Comparison of ENCODE assay signal across 22 mouse cellular contexts in genomic region chr15:102152646-102153045, GRCm38 (mm10). TPM values are rescaled to one million over a fixed set of nuclear protein-coding genes. Genes with fewer than 3 reads are reported as not detected.
A peak's percentile ranks its signal among the peaks of the same experiment; 100 is the strongest.
DNase-seq lines count a peak whose midpoint lies in the region; ATAC-seq and TF ChIP-seq lines count a peak whose summit lies in the region.
"Had no signal": no experiment of that assay in that cellular context is flagged by ENCODE, and none has a peak within 500 bp of the region (broad histone marks: within the 10 kb centered on the region; RNA-seq: fewer than 3 reads in every experiment).

No protein-coding gene starts in this region.

- no peak overlapping the region for H3K4me2 ChIP-seq in hindbrain, embryonic 11.5 days (replicated peaks; ENCODE audit: low read depth, low read length)
- no peak overlapping the region for H3K4me2 ChIP-seq in hindbrain, embryonic 16.5 days (ENCODE audit: low read length)
- H3K4me2 ChIP-seq in CH12.LX (ENCODE audit: insufficient read depth, low read depth, poor library complexity, severe bottlenecking), result no peak overlapping the region
- H3K4me2 ChIP-seq in limb, embryonic 11.5 days (ENCODE audit: low read depth, severe bottlenecking), result no peak overlapping the region
- H3K4me2 ChIP-seq: embryonic facial prominence, embryonic 15.5 days; hindbrain, embryonic 12.5 days; limb, embryonic 13.5 days had no signal

- WGBS in hindbrain, embryonic 11.5 days, result 24% methylated on average over 4 of the region's 4 CpGs
- whole genome bisulfite sequencing in hindbrain, embryonic 16.5 days, result 22% methylated on average over 4 of the region's 4 CpGs
- WGBS in limb, embryonic 11.5 days, result 35% methylated on average over 4 of the region's 4 CpGs

- no peak for TF ChIP-seq POLR2A in CH12.LX (IDR thresholded peaks at IDR 0.05; ENCODE audit: low read depth, low read length)

- no peaks in the 10 kb centered on the region for H3K36me3 ChIP-seq in hindbrain, embryonic 11.5 days (ENCODE audit: control insufficient read depth, insufficient read depth, low read length)
- H3K36me3 ChIP-seq in hindbrain, embryonic 16.5 days (ENCODE audit: control insufficient read depth, insufficient read depth, low read length), result no peaks in the 10 kb centered on the region
- H3K36me3 ChIP-seq in CH12.LX (replicated peaks in 1 of 2; ENCODE audit: control insufficient read depth in 1 of 2, insufficient read depth in 1 of 2, low read length in 1 of 2), result peaks cover 3 to 32% of the 10 kb centered on the region in 2 experiments
- no peaks in the 10 kb centered on the region for H3K36me3 ChIP-seq in limb, embryonic 11.5 days (ENCODE audit: control insufficient read depth, insufficient read depth, low read length)
- H3K36me3 ChIP-seq: embryonic facial prominence, embryonic 15.5 days; hindbrain, embryonic 12.5 days; limb, embryonic 13.5 days had no signal

- TF ChIP-seq RAD21 in CH12.LX (IDR thresholded peaks at IDR 0.05; ENCODE audit: low read depth, low read length), result no peak

- in situ Hi-C loops in CH12.LX (cut with MboI; ENCODE audit: low pct_ligation_motif_present, low pct_unique_long_range_greater_than_20kb, low sequenced_read_pairs), result no loop called here

- H3K27me3 ChIP-seq in hindbrain, embryonic 11.5 days (ENCODE audit: control insufficient read depth, insufficient read depth, low read length), result no peaks in the 10 kb centered on the region
- no peaks in the 10 kb centered on the region for H3K27me3 ChIP-seq in hindbrain, embryonic 16.5 days (replicated peaks; ENCODE audit: control insufficient read depth, insufficient read depth, low read length)
- H3K27me3 ChIP-seq in CH12.LX (replicated peaks), result peaks cover 3% of the 10 kb centered on the region
- H3K27me3 ChIP-seq in limb, embryonic 11.5 days (ENCODE audit: control insufficient read depth, insufficient read depth, low read length), result no peaks in the 10 kb centered on the region
- H3K27me3 ChIP-seq: embryonic facial prominence, embryonic 15.5 days; hindbrain, embryonic 12.5 days; limb, embryonic 13.5 days had no signal

- TF ChIP-seq EP300 in CH12.LX (IDR thresholded peaks at IDR 0.05; ENCODE audit: low read length), result no peak

- no peaks in the 10 kb centered on the region for H3K9me3 ChIP-seq in hindbrain, embryonic 11.5 days (ENCODE audit: control insufficient read depth, low read length)
- H3K9me3 ChIP-seq in hindbrain, embryonic 16.5 days (ENCODE audit: control insufficient read depth, low read length), result no peaks in the 10 kb centered on the region
- no peaks in the 10 kb centered on the region for H3K9me3 ChIP-seq in CH12.LX (replicated peaks; ENCODE audit: low read length)
- no peaks in the 10 kb centered on the region for H3K9me3 ChIP-seq in limb, embryonic 11.5 days (ENCODE audit: control insufficient read depth, low read length)
- H3K9me3 ChIP-seq: embryonic facial prominence, embryonic 15.5 days; hindbrain, embryonic 12.5 days; limb, embryonic 13.5 days had no signal

- H3K4me3 ChIP-seq in hindbrain, embryonic 11.5 days (ENCODE audit: low read depth, low read length), result no peak overlapping the region
- no peak overlapping the region for H3K4me3 ChIP-seq in hindbrain, embryonic 16.5 days (ENCODE audit: low read length)
- no peak overlapping the region for H3K4me3 ChIP-seq in CH12.LX (replicated peaks in 1 of 3; ENCODE audit: low read depth in 2 of 3, low read length in 2 of 3, poor library complexity in 1 of 3)
- no peak overlapping the region for H3K4me3 ChIP-seq in limb, embryonic 11.5 days (ENCODE audit: low read depth, low read length)
- H3K4me3 ChIP-seq: embryonic facial prominence, embryonic 15.5 days; hindbrain, embryonic 12.5 days; limb, embryonic 13.5 days had no signal

- peak; percentile 18 for DNase-seq in hindbrain, embryonic 11.5 days (ENCODE audit: low spot score)
- DNase-seq in CH12.LX (ENCODE audit: extremely low read depth), result no peak
- peak; percentile 81 for DNase-seq in embryo, embryonic 10 days (ENCODE audit: low spot score)
- DNase-seq in limb, embryonic 11.5 days (ENCODE audit: low spot score), result no peak
- DNase-seq in urinary bladder, postnatal 36 days (ENCODE audit: low spot score in 2 of 2), result no peak
- no peak for DNase-seq in left cerebral cortex, adult 18-20 months (ENCODE audit: low spot score in 2 of 2)
- DNase-seq: adrenal gland, adult 8-10 months; B cell, adult 2 months; cerebellum, adult 9-10 months; gastrocnemius, postnatal 25 days; kidney, postnatal 4 days; layer of hippocampus, adult 9-11 months; right cerebral cortex, postnatal 14 days; spleen, adult 18-20 months; thymus, postnatal 36 days had no signal

- no peaks in the 10 kb centered on the region; the same call in 1 of the 2 replicates for H3K4me1 ChIP-seq in hindbrain, embryonic 11.5 days (replicated peaks; ENCODE audit: control insufficient read depth, insufficient read depth, low read length)
- peaks cover 5% of the 10 kb centered on the region for H3K4me1 ChIP-seq in hindbrain, embryonic 16.5 days (ENCODE audit: control insufficient read depth, insufficient read depth, low read depth, low read length)
- peaks cover 24 to 35% of the 10 kb centered on the region in 2 experiments for H3K4me1 ChIP-seq in CH12.LX (ENCODE audit: control insufficient read depth in 1 of 2, insufficient read depth in 2 of 2)
- H3K4me1 ChIP-seq in limb, embryonic 11.5 days (ENCODE audit: control insufficient read depth, insufficient read depth, low read length), result peaks cover 12% of the 10 kb centered on the region

- no peak for TF ChIP-seq CTCF in CH12.LX (conservative IDR thresholded peaks at IDR 0.05 in 1 of 2, IDR thresholded peaks at IDR 0.05 in 1 of 2; ENCODE audit: low read depth in 2 of 2, low read length in 2 of 2)

- no peak overlapping the region for H3K9ac ChIP-seq in hindbrain, embryonic 11.5 days (ENCODE audit: low read depth, low read length)
- no peak overlapping the region for H3K9ac ChIP-seq in hindbrain, embryonic 16.5 days (ENCODE audit: low read depth, low read length)
- H3K9ac ChIP-seq in CH12.LX (ENCODE audit: insufficient read depth, low read depth), result no peak overlapping the region
- H3K9ac ChIP-seq in limb, embryonic 11.5 days (ENCODE audit: low read length), result no peak overlapping the region
- H3K9ac ChIP-seq: embryonic facial prominence, embryonic 15.5 days; hindbrain, embryonic 12.5 days; limb, embryonic 13.5 days had no signal

- dilution Hi-C loops in CH12.LX (cut with MboI; ENCODE audit: extremely low pct_ligation_motif_present, extremely low pct_unique_long_range_greater_than_20kb, low sequenced_read_pairs), result no loop called here

- ATAC-seq in hindbrain, embryonic 11.5 days (ENCODE audit: low FRiP score), result no peak
- ATAC-seq in hindbrain, embryonic 16.5 days, result no peak
- ATAC-seq in limb, embryonic 11.5 days (ENCODE audit: insufficient number of reproducible peaks, low FRiP score, low TSS enrichment, low read depth), result no peak

- H3K27ac ChIP-seq in hindbrain, embryonic 11.5 days (ENCODE audit: low read depth, low read length), result no peak overlapping the region
- no peak overlapping the region for H3K27ac ChIP-seq in hindbrain, embryonic 16.5 days (ENCODE audit: low read depth, low read length)
- H3K27ac ChIP-seq in CH12.LX (ENCODE audit: insufficient read depth, low read depth), result no peak overlapping the region
- peak overlapping the region; percentile 30; the same call in 1 of the 2 replicates for H3K27ac ChIP-seq in limb, embryonic 11.5 days (replicated peaks; ENCODE audit: low read depth, low read length)
- H3K27ac ChIP-seq: embryonic facial prominence, embryonic 15.5 days; hindbrain, embryonic 12.5 days; limb, embryonic 13.5 days had no signal

- H3K79me2 ChIP-seq in CH12.LX (replicated peaks; ENCODE audit: control insufficient read depth, extremely low read depth, insufficient read depth, poor library complexity, severe bottlenecking), result no peaks in the 10 kb centered on the region

RNA-seq across cellular contexts. Expression of gene Soat2, which starts 2.3 kb away (rescaled TPM):
- 0.13 and 0.17 TPM in 2 replicates for polyA plus RNA-seq in hindbrain, embryonic 11.5 days (2014; fragmentation: Nextera tagmentation; extraction: Ambion mirVana)
- polyA plus RNA-seq in hindbrain, embryonic 16.5 days (2015; fragmentation: Nextera tagmentation; extraction: Ambion mirVana), result not detected in 2 replicates
- 3.7 and 10.4 TPM in 2 replicates for total RNA-seq in CH12.LX (2012; rRNA removed)
- total RNA-seq in CH12.LX (2014; rRNA removed), result 0.09 and 0.28 TPM in 2 replicates
- polyA plus RNA-seq in CH12.LX (2012; ENCODE audit: insufficient read length, low read depth), result 0.56 and 0.65 TPM in 2 replicates
- polyA plus RNA-seq in limb, embryonic 11.5 days (2014; fragmentation: Nextera tagmentation; extraction: Ambion mirVana), result 0.09 and 0.24 TPM in 2 replicates
- under 1 TPM in 1 of 2 experiments, not detected in 1; 0.30 TPM for total RNA-seq in left cerebral cortex, adult 18-20 months (2021)
- polyA plus RNA-seq: neural tube, embryonic 14.5 days had no signal

RNA-seq across cellular contexts. Expression of gene Igfbp6, which starts 8.5 kb away (rescaled TPM):
- 0.31 TPM in 1 of 2 replicates, not detected in the other for polyA plus RNA-seq in hindbrain, embryonic 11.5 days (2014; fragmentation: Nextera tagmentation; extraction: Ambion mirVana)
- 3.9 and 4.4 TPM in 2 replicates for polyA plus RNA-seq in hindbrain, embryonic 16.5 days (2015; fragmentation: Nextera tagmentation; extraction: Ambion mirVana)
- total RNA-seq in CH12.LX (2012; rRNA removed) (0.38 TPM in 1 of 2 replicates, not detected in the other), CH12.LX (2014; rRNA removed) (not detected in 2 replicates)
- polyA plus RNA-seq in CH12.LX (2012; ENCODE audit: insufficient read length, low read depth), result not detected in 2 replicates
- 0.17 and 0.57 TPM in 2 replicates for polyA plus RNA-seq in limb, embryonic 11.5 days (2014; fragmentation: Nextera tagmentation; extraction: Ambion mirVana)
- 10 to 100 TPM; 60.2 to 61.6 TPM for total RNA-seq in left cerebral cortex, adult 18-20 months (2021)
- total RNA-seq: common myeloid progenitor, adult 5-6 weeks; megakaryocyte-erythroid progenitor cell, adult 5-6 weeks had no signal
- polyA plus RNA-seq: hindbrain, embryonic 12.5 days had no signal

RNA-seq across cellular contexts. Expression of gene Spryd3, which starts 16.6 kb away (rescaled TPM):
- polyA plus RNA-seq in hindbrain, embryonic 11.5 days (2014; fragmentation: Nextera tagmentation; extraction: Ambion mirVana), result 10.1 and 11.9 TPM in 2 replicates
- 105 and 108 TPM in 2 replicates for polyA plus RNA-seq in hindbrain, embryonic 16.5 days (2015; fragmentation: Nextera tagmentation; extraction: Ambion mirVana)
- 21.6 and 24.7 TPM in 2 replicates for total RNA-seq in CH12.LX (2012; rRNA removed)
- 19.6 and 21.5 TPM in 2 replicates for total RNA-seq in CH12.LX (2014; rRNA removed)
- polyA plus RNA-seq in CH12.LX (2012; ENCODE audit: insufficient read length, low read depth), result 25.7 and 33.5 TPM in 2 replicates
- 7.2 and 10.0 TPM in 2 replicates for polyA plus RNA-seq in limb, embryonic 11.5 days (2014; fragmentation: Nextera tagmentation; extraction: Ambion mirVana)
- total RNA-seq in left cerebral cortex, adult 18-20 months (2021), result 100 to 1,000 TPM; 153 to 163 TPM

RNA-seq across cellular contexts. Expression of gene Zfp740, which starts 50.4 kb away (rescaled TPM):
- 49.7 and 63.8 TPM in 2 replicates for polyA plus RNA-seq in hindbrain, embryonic 11.5 days (2014; fragmentation: Nextera tagmentation; extraction: Ambion mirVana)
- polyA plus RNA-seq in hindbrain, embryonic 16.5 days (2015; fragmentation: Nextera tagmentation; extraction: Ambion mirVana), result 39.6 and 51.0 TPM in 2 replicates
- total RNA-seq in CH12.LX (2012; rRNA removed) (30.5 and 32.1 TPM in 2 replicates), CH12.LX (2014; rRNA removed) (46.1 and 51.9 TPM in 2 replicates)
- 37.4 and 38.7 TPM in 2 replicates for polyA plus RNA-seq in CH12.LX (2012; ENCODE audit: insufficient read length, low read depth)
- 67.5 and 71.1 TPM in 2 replicates for polyA plus RNA-seq in limb, embryonic 11.5 days (2014; fragmentation: Nextera tagmentation; extraction: Ambion mirVana)
- 10 to 100 TPM; 71.0 to 71.7 TPM for total RNA-seq in left cerebral cortex, adult 18-20 months (2021)

RNA-seq across cellular contexts. Expression of gene Csad, which starts 51.9 kb away (rescaled TPM):
- polyA plus RNA-seq in hindbrain, embryonic 11.5 days (2014; fragmentation: Nextera tagmentation; extraction: Ambion mirVana), result 23.5 and 27.9 TPM in 2 replicates
- 35.5 and 43.3 TPM in 2 replicates for polyA plus RNA-seq in hindbrain, embryonic 16.5 days (2015; fragmentation: Nextera tagmentation; extraction: Ambion mirVana)
- total RNA-seq in CH12.LX (2012; rRNA removed) (2.8 and 4.7 TPM in 2 replicates), CH12.LX (2014; rRNA removed) (3.6 and 3.7 TPM in 2 replicates)
- 3.8 and 4.2 TPM in 2 replicates for polyA plus RNA-seq in CH12.LX (2012; ENCODE audit: insufficient read length, low read depth)
- polyA plus RNA-seq in limb, embryonic 11.5 days (2014; fragmentation: Nextera tagmentation; extraction: Ambion mirVana), result 37.3 and 37.5 TPM in 2 replicates
- total RNA-seq in left cerebral cortex, adult 18-20 months (2021), result 10 to 100 TPM; 28.5 to 30.6 TPM

Comparison
In these comparisons a context has a peak if more than half of its experiments do, and no peak if none do; other contexts are left out.
1. DNase-seq: peak in hindbrain, embryonic 11.5 days (single experiment) and embryo, embryonic 10 days (single experiment); none in CH12.LX (single experiment), limb, embryonic 11.5 days (single experiment), urinary bladder, postnatal 36 days (0 of 2) and left cerebral cortex, adult 18-20 months (0 of 2).